Mouse (Mus musculus) urinary bladder, postnatal 36 days (tissue): ENCODE measurements around the gene Gpr18.

Experiments used
- DNase-seq, 2 experiments: peaks; one replicate each; pipeline ENCODE4 v3.0.0; 2022; ENCODE audit warnings: low spot score in 2 of 2, mixed read lengths in 1 of 2

The Gpr18 gene

GRCm38 (mm10) chr14:121922016-121922415, 6.4 kb upstream of the Gpr18 start:
- no peak for DNase-seq

DNA sequence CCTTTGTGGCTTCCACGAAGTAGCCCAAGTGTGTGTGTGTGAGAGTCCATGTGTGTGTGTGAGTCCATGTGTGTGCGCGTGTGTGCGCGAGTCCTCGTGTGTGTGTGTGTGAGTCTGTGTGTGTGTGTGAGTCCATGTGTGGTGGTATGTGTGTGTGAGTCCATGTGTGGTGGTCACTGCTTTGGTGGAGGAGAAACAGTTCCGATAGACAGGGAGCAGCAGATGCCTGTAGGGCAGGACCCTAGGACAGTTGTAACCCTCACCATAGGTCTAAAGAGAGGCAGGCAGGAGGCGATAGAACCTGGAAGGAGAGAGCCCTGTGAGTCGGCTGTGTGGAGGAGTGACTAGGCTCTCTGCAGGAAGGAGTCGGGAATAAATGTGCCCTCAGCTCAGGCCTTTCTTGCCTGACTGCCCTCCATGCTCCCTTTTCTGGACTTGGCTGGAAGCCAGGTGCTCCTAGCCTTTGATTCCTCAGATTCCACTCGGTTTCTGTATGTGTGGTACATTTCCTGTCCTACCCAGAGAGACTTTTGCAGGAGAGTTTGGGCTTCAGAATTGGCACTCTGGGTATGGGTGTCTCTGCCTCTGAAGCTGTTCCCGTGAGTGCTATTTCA, 5.0 kb upstream of the Gpr18 start:
- no peak for DNase-seq

GRCm38 (mm10) chr14:121919752-121920151, 4.2 kb upstream of the Gpr18 start:
- DNase-seq = no peak

DNA sequence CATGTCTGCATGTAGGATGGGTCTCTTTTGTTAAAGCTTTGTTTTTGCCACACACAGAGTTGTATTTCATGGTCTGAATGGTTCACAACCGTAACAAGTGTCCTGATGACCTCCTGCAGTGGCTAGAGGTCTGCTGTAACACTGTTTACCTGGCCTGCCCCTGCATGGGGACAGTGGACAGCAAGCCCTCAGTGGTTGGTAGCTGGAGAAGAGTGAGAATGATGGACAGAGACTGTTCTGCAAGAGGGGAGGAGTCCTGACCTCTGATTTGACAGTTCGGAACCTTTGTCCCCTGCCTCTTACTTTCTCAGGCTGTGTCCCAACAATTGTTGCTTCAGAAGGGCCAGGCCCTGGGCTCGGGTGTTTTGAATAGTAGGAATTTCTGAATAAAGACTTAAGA, 2.7 kb upstream of the Gpr18 start:
- DNase-seq = no peak

GRCm38 (mm10) chr14:121916311-121917094, 922 bp upstream of the Gpr18 start:
- DNase-seq = no peak

DNA sequence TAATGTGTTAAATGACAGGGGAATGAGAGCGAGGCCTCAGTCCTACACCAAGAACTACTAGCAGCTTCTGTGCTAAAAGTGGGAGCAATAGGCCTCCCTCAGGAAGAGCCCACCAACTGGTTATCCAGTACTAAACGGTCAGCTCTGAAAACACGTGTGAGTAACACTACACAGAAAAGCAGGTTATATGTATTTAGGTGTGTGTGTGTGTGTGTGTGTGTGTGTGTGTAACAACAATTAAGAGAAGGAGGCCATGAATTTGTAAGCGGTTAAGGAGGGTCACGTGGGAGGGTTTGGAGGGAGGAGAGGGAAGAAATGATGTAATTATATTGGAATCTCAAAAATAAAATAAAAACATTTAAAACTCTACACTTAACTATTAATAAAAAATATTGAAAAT, 438 bp downstream of the Gpr18 start:
- DNase-seq = no peak

GRCm38 (mm10) chr14:121912501-121912900, 3.1 kb downstream of the Gpr18 start:
- DNase-seq = no peak

DNA sequence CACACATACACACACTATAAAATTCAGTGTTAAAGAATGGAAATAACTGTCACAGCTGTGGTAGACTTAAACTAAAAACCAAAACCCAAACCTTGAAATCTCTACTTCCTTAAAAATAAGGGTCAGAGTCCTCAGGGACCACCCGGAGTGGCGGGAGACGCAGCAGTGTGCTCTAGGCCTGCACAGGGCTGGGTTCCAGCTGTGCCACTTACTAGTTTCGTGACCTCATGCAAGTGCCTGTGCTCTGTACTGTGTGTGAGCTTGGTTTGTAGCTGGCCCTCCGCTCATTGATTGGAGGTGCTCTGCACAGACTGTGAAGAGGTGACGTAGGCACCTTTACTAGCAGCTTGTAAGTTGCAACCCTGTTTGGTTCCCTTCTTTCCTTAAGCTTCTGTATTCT, 5.7 kb downstream of the Gpr18 start:
- no peak for DNase-seq

DNA sequence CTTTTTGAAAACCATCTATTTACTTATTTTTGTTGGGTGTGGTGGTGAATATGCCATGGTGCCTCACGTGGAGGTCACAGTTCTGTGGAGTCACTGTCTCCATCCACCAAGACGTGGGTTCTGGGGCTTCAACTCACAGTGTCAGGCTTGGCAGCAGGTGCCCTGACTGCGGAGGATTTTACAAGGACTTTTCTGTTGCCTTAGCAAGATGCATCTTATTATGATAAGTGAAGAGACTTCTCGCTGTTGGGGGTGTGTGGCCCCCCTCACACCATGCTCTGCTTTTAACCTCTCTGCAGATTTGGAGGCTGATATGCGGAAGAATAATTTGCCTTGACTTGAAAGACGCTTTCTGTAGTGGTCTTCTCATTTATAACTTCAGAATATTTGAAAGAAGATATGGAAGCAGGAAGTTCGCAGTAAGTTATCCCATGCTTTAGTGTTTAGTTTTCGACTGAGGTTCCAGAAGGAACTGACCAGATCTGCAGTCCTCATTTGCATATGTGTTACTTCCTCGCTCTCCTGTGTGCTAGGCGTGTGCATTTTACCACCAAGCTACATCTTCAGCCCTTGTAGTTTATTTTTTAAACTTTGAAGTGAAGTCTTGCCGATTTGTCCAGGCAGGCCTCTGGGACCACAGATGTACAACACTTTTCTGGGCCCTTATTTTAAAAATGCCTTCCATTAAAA, 8.4 kb downstream of the Gpr18 start:
- DNase-seq = no peak

DNA sequence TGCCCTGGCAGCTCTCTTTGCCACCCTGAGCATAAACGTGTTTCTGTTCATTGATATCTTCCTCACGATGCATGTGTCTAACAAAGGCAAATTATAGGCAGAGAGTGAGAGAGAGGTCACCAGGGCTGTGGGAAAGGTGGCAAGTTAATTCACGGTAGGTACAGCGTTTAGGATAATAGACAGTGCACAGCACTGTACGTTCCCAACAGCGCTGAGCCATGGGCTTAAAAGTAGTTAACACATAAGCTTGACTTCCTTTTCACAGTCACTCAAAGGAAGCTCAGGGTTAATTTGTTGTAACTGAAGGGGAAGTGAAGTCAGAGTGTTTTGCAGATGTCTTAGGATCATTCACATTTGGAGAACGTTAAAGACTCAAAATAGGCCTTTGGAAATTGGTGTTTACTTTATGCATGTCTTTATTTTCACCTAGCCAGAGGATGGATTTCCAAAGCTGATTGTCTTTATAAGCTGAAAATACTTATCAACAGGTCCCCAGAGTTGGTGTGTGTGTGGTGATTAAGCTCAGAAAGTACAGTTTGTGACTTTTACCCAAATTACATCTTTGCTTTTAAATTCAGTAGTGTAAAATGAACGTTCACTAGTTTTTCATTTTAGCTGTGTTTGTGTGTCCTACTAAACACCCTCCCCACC, 9.1 kb downstream of the Gpr18 start:
- no peak for DNase-seq

DNA sequence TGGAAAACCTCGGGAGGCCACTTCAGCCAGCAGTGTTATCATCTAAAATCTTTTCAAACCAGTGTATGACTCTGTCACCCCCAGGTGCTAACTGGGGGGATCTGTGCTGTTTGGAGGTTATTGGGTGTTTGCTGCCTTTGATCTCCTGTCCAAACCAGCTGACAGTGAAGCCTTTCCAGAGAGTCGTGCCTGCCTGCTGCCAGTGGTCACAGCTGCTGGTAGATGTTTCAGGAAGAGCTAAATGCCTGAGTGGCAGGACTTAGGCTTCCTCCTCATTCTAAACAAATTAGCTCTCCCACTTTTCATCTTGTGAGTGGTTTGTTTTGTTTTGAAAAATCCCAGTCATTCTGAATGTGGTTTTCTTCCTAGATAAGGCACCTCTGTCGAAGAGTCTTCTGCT, 10.8 kb downstream of the Gpr18 start:
- DNase-seq = no peak

DNA sequence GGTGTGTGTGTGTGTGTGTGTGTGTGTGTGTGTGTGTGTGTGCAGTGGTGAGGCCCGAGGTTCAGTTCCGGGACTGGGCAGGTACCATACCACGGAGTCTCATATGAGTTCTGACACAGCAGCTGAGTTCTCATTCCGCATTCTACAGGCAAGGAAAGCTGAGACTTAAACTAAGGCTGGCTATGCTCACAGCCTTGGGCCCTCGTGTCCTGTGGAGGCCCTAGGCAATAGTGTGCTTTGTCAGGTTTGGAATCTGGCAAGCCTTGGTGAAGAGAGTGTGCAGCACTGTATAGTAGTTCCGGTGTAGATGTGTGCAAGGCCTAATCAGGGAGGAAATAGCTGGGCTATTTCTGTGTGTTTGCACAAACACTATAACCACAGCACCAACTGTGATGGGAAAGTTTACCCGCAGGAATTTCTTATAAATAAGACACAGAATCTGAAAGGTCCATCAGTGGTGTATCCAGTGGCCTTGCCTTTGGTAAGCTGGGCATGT, 12.2 kb downstream of the Gpr18 start:
- no peak for DNase-seq

GRCm38 (mm10) chr14:121901511-121901910, 14.1 kb downstream of the Gpr18 start:
- DNase-seq = no peak

DNA sequence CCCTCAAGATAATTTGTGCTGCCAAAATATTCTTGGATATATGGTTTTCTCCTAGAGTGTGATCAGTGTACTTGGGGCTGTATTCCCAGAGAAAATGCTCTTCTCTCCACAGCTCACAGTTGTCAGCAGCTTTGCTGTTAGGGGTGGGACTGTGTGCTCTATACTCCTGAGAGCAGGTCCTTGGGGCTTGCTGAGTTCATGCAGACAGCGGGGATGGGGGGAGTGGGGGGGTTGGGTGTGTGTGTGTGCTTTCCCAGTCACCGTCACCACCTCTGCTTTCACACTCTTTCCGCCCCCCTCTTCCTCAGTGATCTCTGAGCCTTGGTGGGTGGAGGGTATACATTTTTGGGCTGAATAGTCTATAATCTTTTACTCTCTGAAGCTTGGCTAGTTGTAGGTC, 16.5 kb downstream of the Gpr18 start:
- no peak for DNase-seq

DNA sequence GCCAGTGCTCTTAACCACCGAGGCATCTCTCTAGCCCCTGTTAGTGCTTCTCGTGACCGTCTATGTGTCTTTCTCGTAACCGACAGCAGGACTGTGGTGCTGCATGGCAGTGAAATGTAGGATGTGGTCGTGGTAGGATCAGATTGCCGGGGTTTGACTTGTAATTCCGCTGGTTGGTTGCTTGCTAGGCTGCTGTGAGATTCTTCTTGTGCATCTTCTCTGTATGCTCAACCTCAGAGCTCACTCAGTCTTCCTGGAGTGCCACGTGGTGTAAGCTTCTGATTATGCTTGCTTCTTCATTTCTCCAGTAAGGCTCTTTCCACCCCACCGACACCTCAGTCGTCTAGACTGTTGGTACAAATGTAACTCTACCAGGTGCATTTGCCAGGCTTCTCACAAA, 17.1 kb downstream of the Gpr18 start:
- no peak for DNase-seq

- DNase-seq = no peak
Observed at GRCm38 (mm10) chr14:121897773-121898172, 17.8 kb downstream of the Gpr18 start.

- DNase-seq = no peak
Observed at GRCm38 (mm10) chr14:121896126-121897090, 19.2 kb downstream of the Gpr18 start.

DNA sequence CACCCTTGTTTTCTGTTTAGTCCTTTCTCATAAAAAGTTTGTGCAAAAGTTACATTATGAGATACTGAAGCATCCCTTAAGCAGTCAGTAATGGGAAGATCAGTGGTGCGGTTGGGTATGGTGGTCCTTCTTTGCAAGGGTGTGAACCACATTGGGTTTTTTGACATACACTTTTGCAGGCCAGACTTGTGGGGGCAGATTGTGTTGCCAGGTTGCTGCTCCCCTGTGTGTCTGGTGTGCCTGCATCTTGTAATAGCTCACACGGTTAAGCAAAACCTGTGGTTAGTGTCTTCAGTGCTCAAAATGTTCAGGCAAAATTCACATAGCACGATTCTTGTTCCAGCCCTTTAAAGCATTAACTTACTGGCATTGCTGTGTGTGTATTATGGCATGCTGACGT, 20.3 kb downstream of the Gpr18 start:
- no peak for DNase-seq

GRCm38 (mm10) chr14:121894511-121895135, 21.0 kb downstream of the Gpr18 start:
- no peak for DNase-seq

DNA sequence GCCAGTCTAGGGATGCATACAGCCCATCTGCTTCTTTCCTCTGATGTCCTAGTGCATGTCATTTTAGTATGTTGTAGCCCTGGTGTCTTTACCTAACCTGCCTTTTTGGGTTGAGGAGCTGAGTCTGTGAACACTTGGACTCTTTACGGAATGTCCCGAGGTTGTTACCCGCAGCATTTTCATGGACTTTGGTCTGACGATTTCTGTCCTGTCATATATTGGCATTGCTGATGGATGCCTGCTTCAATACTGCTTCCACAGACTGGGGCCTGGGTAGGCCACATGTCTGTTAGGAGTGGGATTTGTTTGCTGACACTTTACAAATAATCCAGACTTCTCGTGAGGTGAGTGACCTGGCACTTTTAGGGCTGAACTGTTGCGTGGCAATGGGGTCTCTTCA, 21.8 kb downstream of the Gpr18 start:
- no peak for DNase-seq
